Mouse (Mus musculus) stomach, embryonic 14.5 days (tissue): Measurements from ENCODE around the gene Adgrl3. TPM values are rescaled to one million over a fixed set of nuclear protein-coding genes. Genes with fewer than 3 reads are reported as not detected.

Experiments
- microRNA-seq: library from miRNA; unstranded; fragments of <30 nt; microRNA quantifications from one replicate; pipeline ENCODE4, GENCODE M21; 2016
- polyA plus RNA-seq: library from polyadenylated mRNA; unstranded; fragments of >200 nt; fragmentation: Nextera tagmentation; extraction: Ambion mirVana; gene quantifications from 2 replicates; pipeline ENCODE4 v1.2.1, GENCODE M21; 2014

Gene Adgrl3
- polyA plus RNA-seq, 1 experiment from 2014 or later: 38.4 TPM

Small RNAs within 50 kb of the gene (microRNA-seq; reads per million reads assigned to microRNA genes)
- not detected for gene Gm22048
